In genomic region chr2:90639747-90640699, GRCm38 (mm10) we compare ENCODE assay signal across 10 mouse cellular contexts. TPM values are rescaled to one million over a fixed set of nuclear protein-coding genes. Genes with fewer than 3 reads are reported as not detected.
A peak's percentile ranks its signal among the peaks of the same experiment; 100 is the strongest.
DNase-seq lines count a peak whose midpoint lies in the region; TF ChIP-seq lines count a peak whose summit lies in the region.
"Had no signal": no experiment of that assay in that cellular context is flagged by ENCODE, and none has a peak within 500 bp of the region (broad histone marks: within the 10 kb centered on the region; RNA-seq: fewer than 3 reads in every experiment).

No protein-coding gene starts in this region.

- H3K4me2 ChIP-seq in CH12.LX (ENCODE audit: insufficient read depth, low read depth, poor library complexity, severe bottlenecking) = no peak overlapping the region

- H3K27me3 ChIP-seq in CH12.LX (replicated peaks) = no peaks in the 10 kb centered on the region

- H3K4me1 ChIP-seq in CH12.LX (ENCODE audit: control insufficient read depth in 1 of 2, insufficient read depth in 2 of 2) = peaks cover 5 to 27% of the 10 kb centered on the region in 2 experiments; a peak in 3 of 4 replicates

- dilution Hi-C loops in CH12.LX (cut with MboI; ENCODE audit: extremely low pct_ligation_motif_present, extremely low pct_unique_long_range_greater_than_20kb, low sequenced_read_pairs) = no loop called here

- TF ChIP-seq RAD21 in CH12.LX (IDR thresholded peaks at IDR 0.05; ENCODE audit: low read depth, low read length) = no peak

- TF ChIP-seq CTCF in CH12.LX (conservative IDR thresholded peaks at IDR 0.05 in 1 of 2, IDR thresholded peaks at IDR 0.05 in 1 of 2; ENCODE audit: low read depth in 2 of 2, low read length in 2 of 2) = no peak
- no peak for TF ChIP-seq CTCF in brain, embryonic 14.5 days (IDR thresholded peaks at IDR 0.05; ENCODE audit: borderline replicate concordance, extremely low read depth, insufficient read depth, insufficient read length)

- peak; percentile 22 for DNase-seq in heart, postnatal 4 days
- no peak for DNase-seq in heart, adult 9 months (ENCODE audit: low spot score in 2 of 2)
- DNase-seq in CH12.LX (ENCODE audit: extremely low read depth) = no peak
- DNase-seq in brain, embryonic 14.5 days (ENCODE audit: low read depth) = peak; percentile 24
- peak; percentile 63 for DNase-seq in kidney, postnatal 14 days
- no peak for DNase-seq in T-cell, adult 2 months (ENCODE audit: low spot score)
- DNase-seq in ovary, adult 18-20 months (ENCODE audit: low spot score) = no peak
- DNase-seq in gastrocnemius, adult 8-10 months (ENCODE audit: low spot score in 2 of 2) = no peak
- DNase-seq: cerebellum, adult 8-10 months had no signal

- no peak for TF ChIP-seq EP300 in CH12.LX (IDR thresholded peaks at IDR 0.05; ENCODE audit: low read length)

- H3K36me3 ChIP-seq in CH12.LX (replicated peaks in 1 of 2; ENCODE audit: control insufficient read depth in 1 of 2, insufficient read depth in 1 of 2, low read length in 1 of 2) = no peaks in the 10 kb centered on the region
- H3K36me3 ChIP-seq: G1E had no signal

- in situ Hi-C loops in CH12.LX (cut with MboI; ENCODE audit: low pct_ligation_motif_present, low pct_unique_long_range_greater_than_20kb, low sequenced_read_pairs) = loop anchor here (5.0 kb wide), 1 partner anchor 37 kb away; the partner anchor contains the start of gene Nup160

- H3K9me3 ChIP-seq in CH12.LX (replicated peaks; ENCODE audit: low read length) = no peaks in the 10 kb centered on the region
- H3K9me3 ChIP-seq: G1E had no signal

- no peaks in the 10 kb centered on the region for H3K79me2 ChIP-seq in CH12.LX (replicated peaks; ENCODE audit: control insufficient read depth, extremely low read depth, insufficient read depth, poor library complexity, severe bottlenecking)

- H3K27ac ChIP-seq in CH12.LX (ENCODE audit: insufficient read depth, low read depth) = no peak overlapping the region

- no peak overlapping the region for H3K9ac ChIP-seq in CH12.LX (ENCODE audit: insufficient read depth, low read depth)

- H3K4me3 ChIP-seq in CH12.LX (replicated peaks in 1 of 3; ENCODE audit: low read depth in 2 of 3, low read length in 2 of 3, poor library complexity in 1 of 3) = no peak overlapping the region

- TF ChIP-seq POLR2A in CH12.LX (IDR thresholded peaks at IDR 0.05; ENCODE audit: low read depth, low read length) = no peak
- no peak for TF ChIP-seq POLR2A in brain, embryonic 14.5 days (IDR thresholded peaks at IDR 0.05; ENCODE audit: borderline replicate concordance, extremely low read depth, insufficient read depth, insufficient read length, poor library complexity, severe bottlenecking)

TF ChIP-seq in CH12.LX, 34 proteins besides CTCF, POLR2A, EP300 and RAD21:
- TF ChIP-seq POLR2AphosphoS2 (IDR thresholded peaks at IDR 0.05; ENCODE audit: low read depth, low read length) = no peak
- peak; percentile 67 for TF ChIP-seq ZNF384 (IDR thresholded peaks at IDR 0.05; ENCODE audit: low read depth, low read length)
- TF ChIP-seq ZKSCAN1 (IDR thresholded peaks at IDR 0.05; ENCODE audit: borderline replicate concordance, low read depth, low read length) = no peak

RNA-seq across cellular contexts. Expression of gene Nup160, which starts 37.0 kb away (rescaled TPM):
- 10 to 100 TPM; 15.3 to 18.1 TPM for total RNA-seq in heart, postnatal 4 days (2021)
- 32.7 and 37.5 TPM in 2 replicates for total RNA-seq in CH12.LX (2012; rRNA removed)
- 59.1 and 73.4 TPM in 2 replicates for total RNA-seq in CH12.LX (2014; rRNA removed)
- 71.8 and 79.3 TPM in 2 replicates for polyA plus RNA-seq in CH12.LX (2012; ENCODE audit: insufficient read length, low read depth)
- polyA plus RNA-seq in brain, embryonic 14.5 days (2012; rRNA removed) = 23.1 and 24.1 TPM in 2 replicates
- 10 to 100 TPM in 3 of 4 experiments, 1 to 10 TPM in 1; 7.2 to 15.4 (median 13.1) TPM for total RNA-seq in gastrocnemius, adult 8-10 months (2022)

RNA-seq across cellular contexts. Expression of gene Ptprj, which starts 59.6 kb away (rescaled TPM):
- total RNA-seq in heart, postnatal 4 days (2021) = 1 to 10 TPM; 7.6 to 8.7 TPM
- total RNA-seq in CH12.LX (2012; rRNA removed) (7.3 and 9.7 TPM in 2 replicates), CH12.LX (2014; rRNA removed) (6.8 and 6.9 TPM in 2 replicates)
- 7.3 and 8.9 TPM in 2 replicates for polyA plus RNA-seq in CH12.LX (2012; ENCODE audit: insufficient read length, low read depth)
- 6.1 and 11.7 TPM in 2 replicates for polyA plus RNA-seq in brain, embryonic 14.5 days (2012; rRNA removed)
- 1 to 10 TPM; 1.3 to 3.1 (median 2.1) TPM for total RNA-seq in gastrocnemius, adult 8-10 months (2022)

Comparison
In these comparisons a context has a peak if more than half of its experiments do, and no peak if none do; other contexts are left out.
1. DNase-seq: peak in heart, postnatal 4 days (single experiment), brain, embryonic 14.5 days (single experiment) and kidney, postnatal 14 days (single experiment); none in heart, adult 9 months (0 of 2), CH12.LX (single experiment), T-cell, adult 2 months (single experiment), ovary, adult 18-20 months (single experiment) and gastrocnemius, adult 8-10 months (0 of 2).